Mouse (Mus musculus): ENCODE measurements around the gene Actr2.

GRCm38 (mm10) chr11:20022462-20022861 is 90.3 kb downstream of the Actr2 start:
- no peak for TF ChIP-seq CTCF (IDR thresholded peaks at IDR 0.05; ENCODE audit: low read depth, low read length)
- no peak for TF ChIP-seq POLR2A (IDR thresholded peaks at IDR 0.05; ENCODE audit: borderline replicate concordance, low read depth, low read length)
